Mouse (Mus musculus): ENCODE data around the gene Lemd1.
A peak's percentile ranks its signal among the peaks of the same experiment; 100 is the strongest.
"Not testable (repeated sequence)": the region's sequence is repeated elsewhere in the genome, so short reads cannot be mapped to it uniquely, and the experiment has no call there.

The Lemd1 gene

GRCm38 (mm10) chr1:132191093-132191785, at the start of gene Lemd1, which contains the start of gene AC124108.1:
Gene Lemd1, plus strand, starts transcription at chr1:132191431.
Gene AC124108.1, plus strand, starts transcription at chr1:132191457.
- DNase-seq (ENCODE audit: low read depth, low spot score), result no peak

GRCm38 (mm10) chr1:132141753-132142152, 49.5 kb upstream of the Lemd1 start:
- no peak for DNase-seq (ENCODE audit: low read depth, low spot score)

- DNase-seq (ENCODE audit: low read depth, low spot score), result no peak
Observed at GRCm38 (mm10) chr1:132143079-132143478, 48.2 kb upstream of the Lemd1 start.

GRCm38 (mm10) chr1:132143730-132144129, 47.5 kb upstream of the Lemd1 start:
- DNase-seq (ENCODE audit: low read depth, low spot score), result no peak

GRCm38 (mm10) chr1:132144223-132144622, 47.0 kb upstream of the Lemd1 start:
- DNase-seq (ENCODE audit: low read depth, low spot score), result peak; percentile 51

GRCm38 (mm10) chr1:132144837-132145236, 46.4 kb upstream of the Lemd1 start:
- no peak for DNase-seq (ENCODE audit: low read depth, low spot score)

GRCm38 (mm10) chr1:132145973-132146685, 45.1 kb upstream of the Lemd1 start:
- DNase-seq (ENCODE audit: low read depth, low spot score), result peak; percentile 86

GRCm38 (mm10) chr1:132149410-132149809, 41.8 kb upstream of the Lemd1 start:
- no peak for DNase-seq (ENCODE audit: low read depth, low spot score)

- DNase-seq (ENCODE audit: low read depth, low spot score), result peak; percentile 77
Observed at GRCm38 (mm10) chr1:132150171-132150570, 41.1 kb upstream of the Lemd1 start.

GRCm38 (mm10) chr1:132150817-132151601, 40.2 kb upstream of the Lemd1 start:
- peak; percentile 28 for DNase-seq (ENCODE audit: low read depth, low spot score)

- peak; percentile 83 for DNase-seq (ENCODE audit: low read depth, low spot score)
Observed at GRCm38 (mm10) chr1:132151908-132152307, 39.3 kb upstream of the Lemd1 start.

GRCm38 (mm10) chr1:132153086-132153690, 38.0 kb upstream of the Lemd1 start:
- DNase-seq (ENCODE audit: low read depth, low spot score), result no peak

GRCm38 (mm10) chr1:132153691-132154090, 37.5 kb upstream of the Lemd1 start:
- no peak for DNase-seq (ENCODE audit: low read depth, low spot score)

- DNase-seq (ENCODE audit: low read depth, low spot score), result peak; percentile 95
Observed at GRCm38 (mm10) chr1:132155737-132156136, 35.5 kb upstream of the Lemd1 start.

- DNase-seq (ENCODE audit: low read depth, low spot score), result peak; percentile 89
Observed at GRCm38 (mm10) chr1:132157016-132157781, 34.0 kb upstream of the Lemd1 start.

- no peak for DNase-seq (ENCODE audit: low read depth, low spot score)
Observed at GRCm38 (mm10) chr1:132157808-132158207, 33.4 kb upstream of the Lemd1 start.

- peak; percentile 53 for DNase-seq (ENCODE audit: low read depth, low spot score)
Observed at GRCm38 (mm10) chr1:132158741-132159140, 32.5 kb upstream of the Lemd1 start.

GRCm38 (mm10) chr1:132159681-132160080, 31.6 kb upstream of the Lemd1 start:
- no peak for DNase-seq (ENCODE audit: low read depth, low spot score)

- no peak for DNase-seq (ENCODE audit: low read depth, low spot score)
Observed at GRCm38 (mm10) chr1:132161211-132161880, 29.9 kb upstream of the Lemd1 start.

GRCm38 (mm10) chr1:132162618-132163017, 28.6 kb upstream of the Lemd1 start:
- not testable (repeated sequence) for DNase-seq (ENCODE audit: low read depth, low spot score)

All from 3T3-L1 (cell line).